Mouse (Mus musculus): ENCODE measurements at regions not wholly inside any gene's neighbourhood (a gene's known extent, or its start where the extent isn't known, plus 50 kb on each side); places are given as distances from the start of the nearest gene placed in this dataset.

DNA sequence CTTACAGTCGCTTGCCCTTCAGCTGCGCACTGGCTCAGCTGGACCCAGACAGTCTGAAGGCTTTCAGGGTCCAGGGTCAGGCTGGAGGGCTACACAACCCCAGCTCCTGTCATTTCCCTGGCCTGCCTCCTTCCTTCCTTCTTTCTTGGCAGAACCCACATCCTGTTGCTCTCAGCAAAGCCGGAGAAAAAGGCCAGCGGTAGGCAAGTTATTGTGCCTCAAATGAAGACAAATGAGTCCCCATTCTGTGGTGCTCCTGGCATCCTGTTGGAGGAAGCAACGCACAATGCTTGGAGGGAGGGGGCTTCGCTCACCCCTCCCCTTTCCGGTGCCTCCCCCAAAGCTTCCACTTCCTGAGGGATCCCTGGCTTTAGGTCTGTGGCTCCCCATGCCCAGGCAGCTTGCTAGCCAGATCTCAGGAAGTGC, 203.4 kb upstream of the Fggy start:
- H3K9me3 ChIP-seq (replicated peaks; ENCODE audit: insufficient read depth, low read length) = no peaks in the 10 kb centered on the region
- no peak overlapping the region for H3K9ac ChIP-seq (ENCODE audit: control insufficient read depth, low read depth, low read length, poor library complexity, severe bottlenecking)
- H3K4me3 ChIP-seq (ENCODE audit: control insufficient read depth in 1 of 2, insufficient read depth in 1 of 2, low read depth in 2 of 2, low read length in 2 of 2) = no peak overlapping the region
- H3K4me1 ChIP-seq (ENCODE audit: control insufficient read depth in 1 of 2, insufficient read depth in 2 of 2, low read length in 2 of 2) = no peaks in the 10 kb centered on the region
- TF ChIP-seq CTCF (IDR thresholded peaks at IDR 0.05 in 2 of 3, conservative IDR thresholded peaks at IDR 0.05 in 1 of 3; ENCODE audit: control insufficient read depth in 1 of 3, insufficient read depth in 1 of 3, low read depth in 2 of 3, low read length in 3 of 3, poor library complexity in 1 of 3, severe bottlenecking in 1 of 3) = no peak
- no peak for TF ChIP-seq ZNF384 (IDR thresholded peaks at IDR 0.05; ENCODE audit: low read depth, low read length)
- no peak for TF ChIP-seq MEF2A (IDR thresholded peaks at IDR 0.05; ENCODE audit: extremely low read depth, insufficient replicate concordance, low read depth, low read length, poor library complexity, severe bottlenecking)
- TF ChIP-seq RAD21 (IDR thresholded peaks at IDR 0.05; ENCODE audit: low read depth, low read length) = no peak
- no peak for TF ChIP-seq MYC (IDR thresholded peaks at IDR 0.05; ENCODE audit: low read depth, low read length)
- TF ChIP-seq SMC3 (IDR thresholded peaks at IDR 0.05; ENCODE audit: low read depth, low read length) = no peak
- H3K79me2 ChIP-seq (ENCODE audit: control insufficient read depth, insufficient read depth, low read length, poor library complexity) = no peaks in the 10 kb centered on the region
- H3K27ac ChIP-seq (ENCODE audit: control insufficient read depth, low read depth, low read length) = no peak overlapping the region
- H3K27me3 ChIP-seq (ENCODE audit: control insufficient read depth in 1 of 2, insufficient read depth in 2 of 2, low read length in 2 of 2) = no peaks in the 10 kb centered on the region
- no peaks in the 10 kb centered on the region for H3K36me3 ChIP-seq (ENCODE audit: control insufficient read depth in 1 of 2, insufficient read depth in 2 of 2, low read length in 2 of 2)
- no peak for DNase-seq (ENCODE audit: low read depth, low spot score)

DNA sequence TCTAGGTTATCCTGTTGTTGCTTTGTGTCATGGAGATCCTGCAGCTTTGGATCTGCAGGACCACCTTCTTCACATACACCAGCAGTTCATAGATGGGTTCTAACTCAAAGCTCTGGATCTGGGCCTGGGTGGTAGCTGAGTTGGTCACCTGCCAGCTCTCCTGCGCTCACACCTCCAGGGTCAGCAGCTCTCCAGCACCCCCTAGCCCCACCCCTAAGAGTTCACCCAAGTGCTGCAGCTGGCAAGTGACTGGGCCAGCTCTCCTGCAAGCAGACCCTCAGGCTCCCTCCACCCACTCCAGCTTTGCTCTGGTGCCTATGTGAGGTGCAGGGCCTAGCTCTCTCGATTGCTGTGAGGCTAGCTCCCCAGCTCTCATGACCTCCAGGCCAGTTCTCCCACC, 198.6 kb upstream of the Fggy start:
- no peaks in the 10 kb centered on the region for H3K9me3 ChIP-seq (replicated peaks; ENCODE audit: insufficient read depth, low read length)
- no peak overlapping the region for H3K9ac ChIP-seq (ENCODE audit: control insufficient read depth, low read depth, low read length, poor library complexity, severe bottlenecking)
- H3K4me1 ChIP-seq (ENCODE audit: control insufficient read depth in 1 of 2, insufficient read depth in 2 of 2, low read length in 2 of 2) = no peaks in the 10 kb centered on the region
- H3K36me3 ChIP-seq (ENCODE audit: control insufficient read depth in 1 of 2, insufficient read depth in 2 of 2, low read length in 2 of 2) = no peaks in the 10 kb centered on the region
- TF ChIP-seq RAD21 (IDR thresholded peaks at IDR 0.05; ENCODE audit: low read depth, low read length) = no peak
- TF ChIP-seq ZNF384 (IDR thresholded peaks at IDR 0.05; ENCODE audit: low read depth, low read length) = no peak
- TF ChIP-seq MYB (IDR thresholded peaks at IDR 0.05; ENCODE audit: low read depth, low read length) = no peak
- no peak for TF ChIP-seq KAT2A (conservative IDR thresholded peaks at IDR 0.05; ENCODE audit: low read depth, low read length)
- no peak for TF ChIP-seq CTCF (IDR thresholded peaks at IDR 0.05 in 2 of 3, conservative IDR thresholded peaks at IDR 0.05 in 1 of 3; ENCODE audit: control insufficient read depth in 1 of 3, insufficient read depth in 1 of 3, low read depth in 2 of 3, low read length in 3 of 3, poor library complexity in 1 of 3, severe bottlenecking in 1 of 3)
- TF ChIP-seq MXI1 (IDR thresholded peaks at IDR 0.05; ENCODE audit: low read depth, low read length) = no peak
- TF ChIP-seq RCOR1 (IDR thresholded peaks at IDR 0.05; ENCODE audit: low read depth, low read length) = no peak
- no peak for TF ChIP-seq UBTF (IDR thresholded peaks at IDR 0.05; ENCODE audit: borderline replicate concordance, insufficient read depth, low read depth, low read length)
- TF ChIP-seq SIN3A (IDR thresholded peaks at IDR 0.05; ENCODE audit: low read length) = no peak
- no peak for TF ChIP-seq EP300 (IDR thresholded peaks at IDR 0.05; ENCODE audit: low read depth in 1 of 2, low read length in 2 of 2)
- no peak for TF ChIP-seq TCF12 (IDR thresholded peaks at IDR 0.05; ENCODE audit: low read depth, low read length)
- TF ChIP-seq ZC3H11A (IDR thresholded peaks at IDR 0.05; ENCODE audit: low read depth, low read length) = no peak
- no peak for TF ChIP-seq BHLHE40 (IDR thresholded peaks at IDR 0.05; ENCODE audit: borderline replicate concordance, low read depth, low read length)
- no peak for TF ChIP-seq SMC3 (IDR thresholded peaks at IDR 0.05; ENCODE audit: low read depth, low read length)
- no peak for TF ChIP-seq MYC (IDR thresholded peaks at IDR 0.05; ENCODE audit: low read depth, low read length)
- DNase-seq (ENCODE audit: low read depth, low spot score) = no peak
- no peak overlapping the region for H3K4me3 ChIP-seq (ENCODE audit: control insufficient read depth in 1 of 2, insufficient read depth in 1 of 2, low read depth in 2 of 2, low read length in 2 of 2)
- no peaks in the 10 kb centered on the region for H3K27me3 ChIP-seq (ENCODE audit: control insufficient read depth in 1 of 2, insufficient read depth in 2 of 2, low read length in 2 of 2)
- H3K79me2 ChIP-seq (ENCODE audit: control insufficient read depth, insufficient read depth, low read length, poor library complexity) = no peaks in the 10 kb centered on the region
- H3K27ac ChIP-seq (ENCODE audit: control insufficient read depth, low read depth, low read length) = no peak overlapping the region
